Mouse (Mus musculus): Measurements from ENCODE around the gene Osbp.
A peak's percentile ranks its signal among the peaks of the same experiment; 100 is the strongest.

Gene Osbp

GRCm38 (mm10) chr19:11987841-11988240 is 22.1 kb downstream of the Osbp start:
- DNase-seq (ENCODE audit: low spot score in 2 of 2), result no peak

- DNase-seq (ENCODE audit: low spot score in 2 of 2), result no peak
Measured at GRCm38 (mm10) chr19:11989334-11989733, 23.6 kb downstream of the Osbp start.

GRCm38 (mm10) chr19:11992034-11992433 is 26.3 kb downstream of the Osbp start:
- no peak for DNase-seq (ENCODE audit: low spot score in 2 of 2)

- DNase-seq (ENCODE audit: low spot score in 2 of 2), result no peak
Measured at GRCm38 (mm10) chr19:11992441-11993029, 26.8 kb downstream of the Osbp start.

GRCm38 (mm10) chr19:11994703-11995431 is 29.1 kb downstream of the Osbp start:
- no peak for DNase-seq (ENCODE audit: low spot score in 2 of 2)

- DNase-seq (ENCODE audit: low spot score in 2 of 2), result no peak
Measured at GRCm38 (mm10) chr19:11995722-11996448, 30.1 kb downstream of the Osbp start.

- no peak for DNase-seq (ENCODE audit: low spot score in 2 of 2)
Measured at GRCm38 (mm10) chr19:12001686-12002085, 35.9 kb downstream of the Osbp start.

GRCm38 (mm10) chr19:12002125-12002524 is 36.4 kb downstream of the Osbp start:
- DNase-seq (ENCODE audit: low spot score in 2 of 2), result peak; percentile 40 to 76

GRCm38 (mm10) chr19:12002791-12003190 is 37.0 kb downstream of the Osbp start:
- DNase-seq (ENCODE audit: low spot score in 2 of 2), result no peak

GRCm38 (mm10) chr19:12003568-12003967 is 37.8 kb downstream of the Osbp start:
- DNase-seq (ENCODE audit: low spot score in 2 of 2), result no peak

GRCm38 (mm10) chr19:12004216-12005008 is 38.7 kb downstream of the Osbp start:
- peak in 1 of 2 experiments; percentile 14 for DNase-seq (ENCODE audit: low spot score in 2 of 2)

GRCm38 (mm10) chr19:12005376-12006360 is 39.9 kb downstream of the Osbp start:
- peak; percentile 81 to 89 for DNase-seq (ENCODE audit: low spot score in 2 of 2)

GRCm38 (mm10) chr19:12006361-12006947 is 40.7 kb downstream of the Osbp start:
- DNase-seq (ENCODE audit: low spot score in 2 of 2), result peak; percentile 38 to 44

GRCm38 (mm10) chr19:12007105-12007931 is 41.6 kb downstream of the Osbp start:
- DNase-seq (ENCODE audit: low spot score in 2 of 2), result peak; percentile 50 to 75

GRCm38 (mm10) chr19:12008410-12009380 is 43.0 kb downstream of the Osbp start:
- peak in 1 of 2 experiments; percentile 14 for DNase-seq (ENCODE audit: low spot score in 2 of 2)

- peak; percentile 40 to 72 for DNase-seq (ENCODE audit: low spot score in 2 of 2)
Measured at GRCm38 (mm10) chr19:12009501-12010280, 44.0 kb downstream of the Osbp start.

GRCm38 (mm10) chr19:12010281-12010771 is 44.6 kb downstream of the Osbp start:
- DNase-seq (ENCODE audit: low spot score in 2 of 2), result peak; percentile 53 to 68
